Mouse (Mus musculus): ENCODE results near the gene Gripap1.
"Not testable (repeated sequence)": the region's sequence is repeated elsewhere in the genome, so short reads cannot be mapped to it uniquely, and the experiment has no call there.

Gripap1 gene

GRCm38 (mm10) chrX:7778450-7779244 is 10.9 kb upstream of the Gripap1 start:
- peak in 1 of 2 experiments; percentile 38 for DNase-seq (ENCODE audit: low spot score in 2 of 2)

GRCm38 (mm10) chrX:7779294-7779693 is 10.3 kb upstream of the Gripap1 start:
- DNase-seq (ENCODE audit: low spot score in 2 of 2), result no peak

- DNase-seq (ENCODE audit: low spot score in 2 of 2), result no peak
Observed at GRCm38 (mm10) chrX:7782603-7783092, 6.9 kb upstream of the Gripap1 start.

GRCm38 (mm10) chrX:7790309-7790708 is 744 bp downstream of the Gripap1 start:
- no peak for DNase-seq (ENCODE audit: low spot score in 2 of 2)

- no peak for DNase-seq (ENCODE audit: low spot score in 2 of 2)
Observed at GRCm38 (mm10) chrX:7793361-7793760, 3.8 kb downstream of the Gripap1 start.

GRCm38 (mm10) chrX:7795016-7795415 is 5.5 kb downstream of the Gripap1 start:
- DNase-seq (ENCODE audit: low spot score in 2 of 2), result no peak

- DNase-seq (ENCODE audit: low spot score in 2 of 2), result no peak
Observed at GRCm38 (mm10) chrX:7797327-7797726, 7.8 kb downstream of the Gripap1 start.

GRCm38 (mm10) chrX:7802157-7802556 is 12.6 kb downstream of the Gripap1 start:
- not testable (repeated sequence) for DNase-seq (ENCODE audit: low spot score in 2 of 2)

- peak in 1 of 2 experiments; percentile 33 for DNase-seq (ENCODE audit: low spot score in 2 of 2)
Observed at GRCm38 (mm10) chrX:7815016-7815415, 25.5 kb downstream of the Gripap1 start.

GRCm38 (mm10) chrX:7821865-7822779 is 32.6 kb downstream of the Gripap1 start, which contains the start of gene Kcnd1:
Gene Kcnd1, plus strand, starts transcription at chrX:7822289.
- no peak for DNase-seq (ENCODE audit: low spot score in 2 of 2)

- DNase-seq (ENCODE audit: low spot score in 2 of 2), result peak; percentile 35 to 59
Observed at GRCm38 (mm10) chrX:7837146-7837545, 47.6 kb downstream of the Gripap1 start.

GRCm38 (mm10) chrX:7840842-7841162 is 51.2 kb downstream of the Gripap1 start:
- no peak for DNase-seq (ENCODE audit: low spot score in 2 of 2)

- DNase-seq (ENCODE audit: low spot score in 2 of 2), result peak; percentile 96
Observed at GRCm38 (mm10) chrX:7841163-7842162, 51.9 kb downstream of the Gripap1 start, which contains the start of gene Otud5. Gene Otud5, plus strand, starts transcription at chrX:7841364.

GRCm38 (mm10) chrX:7842318-7842717 is 52.8 kb downstream of the Gripap1 start:
- DNase-seq (ENCODE audit: low spot score in 2 of 2), result peak in 1 of 2 experiments; percentile 20

GRCm38 (mm10) chrX:7847845-7848244 is 58.3 kb downstream of the Gripap1 start:
- no peak for DNase-seq (ENCODE audit: low spot score in 2 of 2)

GRCm38 (mm10) chrX:7854578-7854977 is 65.0 kb downstream of the Gripap1 start:
- DNase-seq (ENCODE audit: low spot score in 2 of 2), result peak; percentile 39 to 42

- DNase-seq (ENCODE audit: low spot score in 2 of 2), result no peak
Observed at GRCm38 (mm10) chrX:7859191-7859753, 69.7 kb downstream of the Gripap1 start.

- no peak for DNase-seq (ENCODE audit: low spot score in 2 of 2)
Observed at GRCm38 (mm10) chrX:7863181-7863580, 73.6 kb downstream of the Gripap1 start.

- DNase-seq (ENCODE audit: low spot score in 2 of 2), result peak; percentile 53 to 55
Observed at GRCm38 (mm10) chrX:7864551-7864950, 75.0 kb downstream of the Gripap1 start.

GRCm38 (mm10) chrX:7865343-7865742 is 75.8 kb downstream of the Gripap1 start:
- DNase-seq (ENCODE audit: low spot score in 2 of 2), result peak; percentile 44 to 47

- no peak for DNase-seq (ENCODE audit: low spot score in 2 of 2)
Observed at GRCm38 (mm10) chrX:7865786-7866185, 76.2 kb downstream of the Gripap1 start.
